Mouse (Mus musculus) gastrocnemius, postnatal 4 days (tissue): ENCODE measurements at regions not wholly inside any gene's neighbourhood (a gene's known extent, or its start where the extent isn't known, plus 50 kb on each side); places are given as distances from the start of the nearest gene placed in this dataset.
"Not testable (repeated sequence)": the region's sequence is repeated elsewhere in the genome, so short reads cannot be mapped to it uniquely, and the experiment has no call there.

ENCODE experiments used
- DNase-seq, 2 experiments: peaks; one replicate each; pipeline ENCODE4 v3.0.0; 2021 to 2022; ENCODE audit warnings: low spot score in 2 of 2, mixed read lengths in 2 of 2

GRCm38 (mm10) chr16:20860606-20861005 is 126.3 kb upstream of the Thpo start:
- not testable (repeated sequence) for DNase-seq

GRCm38 (mm10) chr16:20854696-20855213 is 120.4 kb upstream of the Thpo start:
- DNase-seq = no peak

GRCm38 (mm10) chr16:20838151-20838550 is 103.8 kb upstream of the Thpo start:
- no peak for DNase-seq

- no peak for DNase-seq
These were observed 102.6 kb upstream of the Thpo start for GRCm38 (mm10) chr16:20836866-20837265.

GRCm38 (mm10) chr16:20833838-20834237 is 99.5 kb upstream of the Thpo start:
- DNase-seq = not testable (repeated sequence)

GRCm38 (mm10) chr16:20833301-20833700 is 99.0 kb upstream of the Thpo start:
- DNase-seq = no peak

- no peak for DNase-seq
These were observed 95.6 kb upstream of the Thpo start for GRCm38 (mm10) chr16:20829732-20830435.

- DNase-seq = no peak
These were observed 94.9 kb upstream of the Thpo start for GRCm38 (mm10) chr16:20828996-20829731.

- no peak for DNase-seq
These were observed 89.9 kb upstream of the Thpo start for GRCm38 (mm10) chr16:20824226-20824625.

- no peak for DNase-seq
These were observed 86.6 kb upstream of the Thpo start for GRCm38 (mm10) chr16:20820939-20821338.

- DNase-seq = no peak
These were observed 85.3 kb upstream of the Thpo start for GRCm38 (mm10) chr16:20819568-20819967.

GRCm38 (mm10) chr16:20818711-20819189 is 84.4 kb upstream of the Thpo start:
- no peak for DNase-seq

- no peak for DNase-seq
These were observed 80.7 kb upstream of the Thpo start for GRCm38 (mm10) chr16:20814976-20815375.

- DNase-seq = no peak
These were observed 79.9 kb upstream of the Thpo start for GRCm38 (mm10) chr16:20814240-20814639.

- not testable (repeated sequence) for DNase-seq
These were observed 77.7 kb upstream of the Thpo start for GRCm38 (mm10) chr16:20812025-20812424.

GRCm38 (mm10) chr16:20810322-20810721 is 76.0 kb upstream of the Thpo start:
- DNase-seq = no peak

GRCm38 (mm10) chr16:20808263-20808662 is 74.0 kb upstream of the Thpo start:
- no peak for DNase-seq

GRCm38 (mm10) chr16:20806739-20807138 is 72.4 kb upstream of the Thpo start:
- DNase-seq = no peak

GRCm38 (mm10) chr16:20805793-20806192 is 71.5 kb upstream of the Thpo start:
- no peak for DNase-seq

GRCm38 (mm10) chr16:20805086-20805485 is 70.8 kb upstream of the Thpo start:
- no peak for DNase-seq

GRCm38 (mm10) chr16:20804601-20805017 is 70.3 kb upstream of the Thpo start:
- peak; percentile 62 to 76 for DNase-seq

- peak; percentile 23 to 38 for DNase-seq
These were observed 69.1 kb upstream of the Thpo start for GRCm38 (mm10) chr16:20803278-20803930.
